Mouse (Mus musculus): ENCODE measurements around the gene Msh6.

DNA sequence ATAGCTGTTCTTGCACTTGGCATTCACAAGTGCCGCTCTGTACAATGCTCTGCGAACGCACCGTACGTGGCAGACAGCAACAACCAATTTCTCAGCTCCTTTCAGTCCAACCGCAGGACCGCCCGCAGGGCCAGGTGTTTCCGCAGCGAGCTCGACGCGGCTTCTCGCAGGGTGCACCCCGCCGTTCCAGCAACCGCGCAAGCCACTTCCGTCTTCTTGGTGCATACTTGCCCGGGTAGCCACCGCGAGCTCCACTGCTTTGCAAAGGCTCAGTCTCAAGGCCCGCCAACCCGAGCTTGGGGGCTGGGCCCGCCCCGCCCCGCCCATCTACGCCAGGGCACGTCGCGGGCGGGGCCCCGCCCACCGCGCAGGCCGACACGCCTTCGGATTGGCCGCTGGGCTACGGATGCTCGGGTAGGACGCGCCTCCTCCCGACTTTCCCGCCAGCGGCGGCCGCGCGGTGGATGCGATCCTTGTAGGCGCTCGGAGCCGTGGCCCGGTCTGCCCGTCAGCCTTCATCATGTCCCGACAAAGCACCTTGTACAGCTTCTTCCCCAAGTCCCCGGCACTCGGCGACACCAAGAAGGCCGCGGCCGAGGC, at the start of gene Msh6:
- peak; percentile 34; the same call in 1 of the 2 replicates for TF ChIP-seq EP300 (IDR thresholded peaks at IDR 0.05; ENCODE audit: low read depth)
- TF ChIP-seq CTCF (IDR thresholded peaks at IDR 0.05; ENCODE audit: low read depth), result no peak
